Mouse (Mus musculus) hindbrain, embryonic 12.5 days (tissue): Measurements from ENCODE around the gene Wdfy3. TPM values are rescaled to one million over a fixed set of nuclear protein-coding genes. Genes with fewer than 3 reads are reported as not detected.

Experiments
- ATAC-seq: fragments of 200-750 bp; cut with Nextera tagmentation; 2 replicates; pipeline ENCODE4 v1.8.0; 2017; ENCODE audit warnings: moderate TSS enrichment; ENCODE audit not compliant: low FRiP score
- H3K27ac ChIP-seq: fragments of 300-500 bp; sonication (generic); 2 replicates; pipeline ENCODE4 v1.5.1; 2016; ENCODE audit warnings: mild to moderate bottlenecking
- H3K27me3 ChIP-seq: fragments of 300-500 bp; sonication (generic); 2 replicates; pipeline ENCODE4 v1.6.1; 2016; ENCODE audit warnings: mild to moderate bottlenecking
- H3K36me3 ChIP-seq: fragments of 300-500 bp; sonication (generic); 2 replicates; pipeline ENCODE4 v1.6.1; 2016; ENCODE audit warnings: mild to moderate bottlenecking
- H3K4me1 ChIP-seq: fragments of 300-500 bp; sonication (generic); 2 replicates; pipeline ENCODE4 v1.6.1; 2016
- H3K4me2 ChIP-seq: fragments of 300-500 bp; sonication (generic); replicated peaks from 2 replicates; pipeline ENCODE4 v1.6.1; 2016; ENCODE audit warnings: mild to moderate bottlenecking
- H3K4me3 ChIP-seq: fragments of 300-500 bp; sonication (generic); 2 replicates; pipeline ENCODE4 v1.5.1; 2016; ENCODE audit warnings: mild to moderate bottlenecking
- H3K9ac ChIP-seq: fragments of 300-500 bp; sonication (generic); 2 replicates; pipeline ENCODE4 v1.6.1; 2016; ENCODE audit warnings: mild to moderate bottlenecking, moderate library complexity
- H3K9me3 ChIP-seq: fragments of 300-500 bp; sonication (generic); replicated peaks from 2 replicates; pipeline ENCODE4 v1.6.1; 2016; ENCODE audit warnings: mild to moderate bottlenecking
- WGBS: fragments of 180-500 bp; shearing (Covaris S2); methylation state at CpG from one replicate; pipeline ENCODE4 v1.1.7; 2016; 5-methylcytosine and 5-hydroxymethylcytosine counted together
- polyA plus RNA-seq: library from polyadenylated mRNA; unstranded; fragments of >200 nt; fragmentation: Nextera tagmentation; extraction: Ambion mirVana; gene quantifications from 2 replicates; pipeline ENCODE4 v1.2.1, GENCODE M21; 2016

The Wdfy3 gene
- polyA plus RNA-seq, 1 experiment from 2014 or later: 41.3 TPM

GRCm38 (mm10) chr5:101811296-101812169 lies 258.2 kb downstream of the Wdfy3 start:
- no peak for ATAC-seq
- Histone ChIP-seq H3K9ac (no peak overlapping the region), H3K4me2 (no peak overlapping the region), H3K36me3 (no peaks in the 10 kb centered on the region), H3K4me1 (no peaks in the 10 kb centered on the region), H3K9me3 (no peaks in the 10 kb centered on the region), H3K4me3 (no peak overlapping the region), H3K27ac (no peak overlapping the region), H3K27me3 (no peaks in the 10 kb centered on the region)
- WGBS: 88% methylated on average over 6 of the region's 6 CpGs

DNA sequence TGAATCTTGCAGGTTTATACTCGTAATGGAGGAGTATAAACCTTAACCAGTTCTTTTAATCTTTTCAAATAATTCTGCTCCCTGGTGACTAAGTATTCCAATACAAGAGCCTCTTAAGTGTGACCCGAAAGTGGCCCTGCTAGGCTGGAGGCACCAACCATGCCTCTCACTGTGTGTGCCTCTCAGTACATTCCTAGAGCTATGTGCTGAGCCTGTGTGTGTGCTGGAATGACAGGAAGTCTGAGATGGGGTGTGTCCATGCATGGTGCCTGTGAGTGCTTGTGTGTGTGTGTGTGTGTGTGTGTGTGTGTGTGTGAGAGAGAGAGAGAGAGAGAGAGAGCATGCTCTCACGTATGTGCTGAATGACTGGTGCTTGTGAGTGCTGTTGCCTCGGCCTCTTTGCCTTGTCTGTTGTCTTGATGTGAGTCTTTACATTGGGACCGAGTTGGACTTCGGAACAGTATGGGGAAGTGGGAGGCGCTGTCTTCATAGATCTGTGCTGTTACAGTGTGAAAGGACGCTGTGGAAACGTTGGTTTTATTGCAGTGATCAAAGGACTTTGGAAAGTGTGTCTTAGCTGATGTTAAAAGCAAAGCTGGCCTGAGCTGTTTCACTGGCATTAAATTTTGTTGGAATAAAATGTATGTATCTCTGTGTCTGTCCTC lies 267.2 kb downstream of the Wdfy3 start:
- H3K27ac ChIP-seq: no peak overlapping the region
- no peak overlapping the region for H3K4me3 ChIP-seq
- H3K36me3 ChIP-seq: no peaks in the 10 kb centered on the region
- 88% methylated on average over 9 of the region's 9 CpGs for WGBS
- no peak for ATAC-seq
- H3K27me3 ChIP-seq: no peaks in the 10 kb centered on the region
- H3K4me1 ChIP-seq: no peaks in the 10 kb centered on the region
- no peak overlapping the region for H3K4me2 ChIP-seq
- H3K9ac ChIP-seq: no peak overlapping the region
- no peaks in the 10 kb centered on the region for H3K9me3 ChIP-seq

DNA sequence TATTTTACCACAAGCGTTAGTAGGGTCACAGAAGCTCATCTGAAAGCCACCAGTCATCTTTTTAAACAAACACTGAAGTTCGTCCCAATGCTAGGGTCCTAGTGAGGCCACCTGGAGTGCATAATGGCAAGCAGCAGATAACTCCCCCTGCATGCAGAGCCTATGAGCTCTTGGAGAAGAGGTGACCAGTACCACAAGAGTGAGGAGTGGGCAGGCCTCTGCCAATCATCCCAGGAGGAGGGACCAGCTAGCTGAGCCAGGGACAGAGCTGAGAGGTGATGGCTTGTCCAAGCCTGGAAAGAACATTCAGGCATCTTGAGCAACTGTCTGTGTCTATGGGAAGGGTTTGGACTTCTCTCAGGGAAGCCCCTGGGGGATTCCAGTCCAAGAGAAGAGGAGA lies 267.8 kb downstream of the Wdfy3 start:
- Histone ChIP-seq H3K27me3 (no peaks in the 10 kb centered on the region), H3K9ac (no peak overlapping the region), H3K4me3 (no peak overlapping the region), H3K27ac (no peak overlapping the region), H3K36me3 (no peaks in the 10 kb centered on the region), H3K4me1 (no peaks in the 10 kb centered on the region), H3K9me3 (no peaks in the 10 kb centered on the region), H3K4me2 (no peak overlapping the region)
- ATAC-seq: no peak
- WGBS: 67% methylated on average over 2 of the region's 2 CpGs

DNA sequence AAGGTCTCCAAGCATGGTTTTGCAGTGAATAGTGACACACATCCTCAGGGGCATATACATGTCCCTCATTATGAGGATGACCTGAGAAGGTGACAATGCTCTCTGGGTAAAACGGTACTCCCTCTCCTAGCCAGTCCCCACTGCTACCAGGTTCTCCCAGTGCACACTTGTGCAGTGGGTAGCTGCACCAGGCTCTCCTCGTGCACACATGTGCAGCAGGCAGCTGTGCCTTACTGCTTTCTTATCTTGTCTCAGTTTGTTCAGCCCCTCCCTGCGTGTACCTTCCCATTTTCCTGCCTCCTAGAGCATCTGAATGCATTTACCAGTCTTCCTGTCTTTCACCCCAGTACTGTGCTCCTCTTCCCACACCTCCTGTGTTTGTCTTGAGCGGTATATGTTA lies 277.1 kb downstream of the Wdfy3 start:
- WGBS: 70% methylated on average over 4 of the region's 4 CpGs
- Histone ChIP-seq H3K9me3 (no peaks in the 10 kb centered on the region), H3K4me1 (no peaks in the 10 kb centered on the region)

DNA sequence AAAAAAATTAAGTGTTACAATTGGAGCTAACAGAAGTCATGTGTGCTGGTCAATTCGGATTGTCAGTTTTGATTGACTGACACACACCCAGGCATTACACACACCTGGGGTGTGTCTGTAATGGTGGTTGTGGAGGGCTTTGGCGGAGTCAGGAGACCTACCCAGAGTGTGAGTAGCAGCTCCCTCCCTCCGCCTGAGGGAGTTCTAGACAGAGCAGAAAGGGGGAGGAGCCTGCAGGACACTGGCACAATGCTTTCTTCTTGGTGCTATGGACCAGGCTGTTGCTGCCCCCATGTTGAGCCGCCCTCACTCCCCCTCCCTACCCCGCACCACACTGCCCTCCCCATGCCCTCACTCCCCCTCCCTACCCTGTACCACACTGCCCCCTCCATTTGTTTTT lies 279.2 kb downstream of the Wdfy3 start:
- no peak overlapping the region for H3K27ac ChIP-seq
- 60% methylated on average over 5 of the region's 5 CpGs for WGBS
- no peaks in the 10 kb centered on the region for H3K4me1 ChIP-seq
- no peak overlapping the region for H3K4me2 ChIP-seq
- no peak overlapping the region for H3K4me3 ChIP-seq
- no peaks in the 10 kb centered on the region for H3K27me3 ChIP-seq
- ATAC-seq: no peak
- no peaks in the 10 kb centered on the region for H3K36me3 ChIP-seq
- no peaks in the 10 kb centered on the region for H3K9me3 ChIP-seq
- H3K9ac ChIP-seq: no peak overlapping the region

More for the DNA sequence above, 277.1 kb downstream of the Wdfy3 start:
- Histone ChIP-seq H3K9ac (no peak overlapping the region), H3K27ac (no peak overlapping the region), H3K27me3 (no peaks in the 10 kb centered on the region), H3K36me3 (no peaks in the 10 kb centered on the region), H3K4me2 (no peak overlapping the region), H3K4me3 (no peak overlapping the region)
- ATAC-seq: no peak

- ATAC-seq: no peak
- no peaks in the 10 kb centered on the region for H3K9me3 ChIP-seq
- H3K27ac ChIP-seq: no peak overlapping the region
- no peak overlapping the region for H3K4me2 ChIP-seq
- no peak overlapping the region for H3K4me3 ChIP-seq
- no peaks in the 10 kb centered on the region for H3K36me3 ChIP-seq
- H3K4me1 ChIP-seq: no peaks in the 10 kb centered on the region
- no peaks in the 10 kb centered on the region for H3K27me3 ChIP-seq
- no peak overlapping the region for H3K9ac ChIP-seq
Measured at GRCm38 (mm10) chr5:101789770-101790169, 280.0 kb downstream of the Wdfy3 start.

GRCm38 (mm10) chr5:101785921-101786614 lies 283.7 kb downstream of the Wdfy3 start:
- H3K9ac ChIP-seq: no peak overlapping the region
- H3K9me3 ChIP-seq: no peaks in the 10 kb centered on the region
- 58% methylated on average over 4 of the region's 4 CpGs for WGBS

DNA sequence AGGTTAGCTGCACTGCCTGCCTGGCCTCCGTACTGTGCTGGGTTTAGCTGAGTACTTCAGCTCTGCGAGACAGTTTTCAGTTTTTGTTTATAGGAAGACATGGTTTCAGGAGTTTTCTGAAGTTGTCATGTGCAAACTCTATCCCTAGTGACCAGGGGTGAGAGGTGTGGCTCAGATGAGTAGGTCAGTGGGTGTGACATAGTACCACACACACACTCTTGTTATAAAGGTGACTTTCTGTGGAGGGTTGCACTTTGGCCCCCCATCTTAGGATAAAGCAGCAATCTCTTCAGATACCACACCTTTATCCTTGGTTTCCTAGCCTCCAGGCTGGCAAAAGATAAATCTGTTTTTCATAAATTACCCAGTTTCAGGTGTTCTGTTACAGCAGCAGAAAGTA lies 284.9 kb downstream of the Wdfy3 start:
- Histone ChIP-seq H3K27ac (no peak overlapping the region), H3K9ac (no peak overlapping the region), H3K4me3 (no peak overlapping the region), H3K4me1 (no peaks in the 10 kb centered on the region), H3K9me3 (no peaks in the 10 kb centered on the region), H3K27me3 (no peaks in the 10 kb centered on the region), H3K36me3 (no peaks in the 10 kb centered on the region), H3K4me2 (no peak overlapping the region)
- no peak for ATAC-seq
- WGBS: 92% methylated on average over 2 of the region's 2 CpGs

More at GRCm38 (mm10) chr5:101785921-101786614, 283.7 kb downstream of the Wdfy3 start:
- Histone ChIP-seq H3K4me1 (no peaks in the 10 kb centered on the region), H3K36me3 (no peaks in the 10 kb centered on the region), H3K27me3 (no peaks in the 10 kb centered on the region), H3K4me3 (no peak overlapping the region), H3K4me2 (no peak overlapping the region), H3K27ac (no peak overlapping the region)
- no peak for ATAC-seq

DNA sequence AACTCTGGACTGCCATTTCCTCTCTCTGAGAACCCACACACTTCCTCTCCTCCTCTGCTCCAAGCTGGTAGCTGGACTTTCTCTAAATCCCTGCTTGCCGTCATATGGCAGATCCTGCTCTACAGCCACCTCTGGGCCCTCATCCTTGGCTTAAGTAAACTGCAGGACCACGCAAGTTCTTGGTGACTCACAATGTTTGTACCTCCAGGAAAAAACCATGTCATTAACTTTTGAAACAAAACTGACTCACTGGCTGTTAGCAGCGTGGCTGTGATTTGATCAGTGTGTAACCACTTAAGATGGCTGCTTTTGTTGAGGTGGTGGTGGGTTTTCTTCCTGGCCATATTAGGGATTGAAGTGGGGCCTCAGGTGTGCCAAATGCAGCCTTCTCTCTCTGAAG lies 285.4 kb downstream of the Wdfy3 start:
- H3K9me3 ChIP-seq: no peaks in the 10 kb centered on the region
- no peak overlapping the region for H3K4me2 ChIP-seq
- no peaks in the 10 kb centered on the region for H3K4me1 ChIP-seq
- H3K27ac ChIP-seq: no peak overlapping the region
- no peaks in the 10 kb centered on the region for H3K36me3 ChIP-seq
- ATAC-seq: no peak
- H3K9ac ChIP-seq: no peak overlapping the region
- H3K27me3 ChIP-seq: no peaks in the 10 kb centered on the region
- 89% methylated on average over 3 of the region's 3 CpGs for WGBS
- H3K4me3 ChIP-seq: no peak overlapping the region
